Mouse (Mus musculus) hindbrain, embryonic 11.5 days (tissue): ENCODE data around the gene Prss50. TPM values are rescaled to one million over a fixed set of nuclear protein-coding genes. Genes with fewer than 3 reads are reported as not detected.
A peak's percentile ranks its signal among the peaks of the same experiment; 100 is the strongest.

Source experiments
- ATAC-seq: fragments of 200-750 bp; cut with Nextera tagmentation; 2 replicates; pipeline ENCODE4 v1.8.0; 2017; ENCODE audit warnings: mild to moderate bottlenecking, moderate TSS enrichment, moderate library complexity; ENCODE audit not compliant: low FRiP score
- DNase-seq: peaks from one replicate; pipeline ENCODE4 v3.0.0-alpha.2; 2015; ENCODE audit warnings: low spot score
- H3K27ac ChIP-seq: fragments of 300-500 bp; sonication (generic); 2 replicates; pipeline ENCODE4 v1.5.1; 2014; ENCODE audit warnings: mild to moderate bottlenecking, low read depth, low read length
- H3K27me3 ChIP-seq: fragments of 300-500 bp; sonication (generic); 2 replicates; pipeline ENCODE4 v1.6.1; 2014; ENCODE audit warnings: mild to moderate bottlenecking, low read length, moderate library complexity, mixed read lengths; ENCODE audit not compliant: control insufficient read depth, insufficient read depth
- H3K36me3 ChIP-seq: fragments of 300-500 bp; sonication (generic); 2 replicates; pipeline ENCODE4 v1.6.1; 2014; ENCODE audit warnings: mild to moderate bottlenecking, low read length, moderate library complexity, mixed read lengths; ENCODE audit not compliant: control insufficient read depth, insufficient read depth
- H3K4me1 ChIP-seq: fragments of 300-500 bp; sonication (generic); replicated peaks from 2 replicates; pipeline ENCODE4 v1.6.1; 2014; ENCODE audit warnings: low read length, mixed read lengths; ENCODE audit not compliant: control insufficient read depth, insufficient read depth
- H3K4me2 ChIP-seq: fragments of 300-500 bp; sonication (generic); replicated peaks from 2 replicates; pipeline ENCODE4 v1.6.1; 2014; ENCODE audit warnings: mild to moderate bottlenecking, low read depth, low read length
- H3K4me3 ChIP-seq: fragments of 300-500 bp; sonication (generic); 2 replicates; pipeline ENCODE4 v1.5.1; 2014; ENCODE audit warnings: low read depth, low read length
- H3K9ac ChIP-seq: fragments of 300-500 bp; sonication (generic); 2 replicates; pipeline ENCODE4 v1.6.1; 2014; ENCODE audit warnings: low read depth, low read length
- H3K9me3 ChIP-seq: fragments of 300-500 bp; sonication (generic); 2 replicates; pipeline ENCODE4 v1.6.1; 2016; ENCODE audit warnings: low read length; ENCODE audit not compliant: control insufficient read depth
- WGBS: fragments of 180-500 bp; shearing (Covaris S2); extraction: QIAGEN DNeasy Blood & Tissue Kit; methylation state at CpG from one replicate; pipeline ENCODE4 v1.1.7; 2014; 5-methylcytosine and 5-hydroxymethylcytosine counted together
- polyA plus RNA-seq: library from polyadenylated mRNA; unstranded; fragments of >200 nt; fragmentation: Nextera tagmentation; extraction: Ambion mirVana; gene quantifications from 2 replicates; pipeline ENCODE4 v1.2.1, GENCODE M21; 2014

Prss50 gene
- polyA plus RNA-seq, 1 experiment from 2014 or later, result 0.31 TPM

- Histone ChIP-seq H3K27ac (no peak overlapping the region), H3K27me3 (no peaks in the 10 kb centered on the region), H3K9ac (no peak overlapping the region), H3K4me3 (no peak overlapping the region), H3K36me3 (no peaks in the 10 kb centered on the region), H3K4me2 (no peak overlapping the region), H3K9me3 (no peaks in the 10 kb centered on the region), H3K4me1 (peaks cover 4% of the 10 kb centered on the region; the same call in 1 of the 2 replicates)
- DNase-seq (no peak), ATAC-seq (no peak)
- 78% methylated on average over 12 of the region's 12 CpGs for WGBS
Measured at GRCm38 (mm10) chr9:110891077-110891828, 33.5 kb downstream of the Prss50 start.

- no peak overlapping the region for H3K4me3 ChIP-seq
- no peaks in the 10 kb centered on the region for H3K27me3 ChIP-seq
- 91% methylated on average over 3 of the region's 3 CpGs for WGBS
- no peak overlapping the region for H3K27ac ChIP-seq
- no peak overlapping the region for H3K4me2 ChIP-seq
- DNase-seq (no peak), ATAC-seq (no peak)
- no peak overlapping the region for H3K9ac ChIP-seq
- no peaks in the 10 kb centered on the region for H3K36me3 ChIP-seq
- peaks cover 6% of the 10 kb centered on the region; the same call in 1 of the 2 replicates for H3K4me1 ChIP-seq
- no peaks in the 10 kb centered on the region for H3K9me3 ChIP-seq
Measured at GRCm38 (mm10) chr9:110892552-110892951, 34.8 kb downstream of the Prss50 start.

- ATAC-seq (no peak), DNase-seq (no peak)
- H3K4me3 ChIP-seq, result no peak overlapping the region
- H3K4me2 ChIP-seq, result no peak overlapping the region
- no peak overlapping the region for H3K27ac ChIP-seq
- no peaks in the 10 kb centered on the region for H3K9me3 ChIP-seq
- no peaks in the 10 kb centered on the region for H3K27me3 ChIP-seq
- no peaks in the 10 kb centered on the region for H3K36me3 ChIP-seq
- 60% methylated on average over 10 of the region's 10 CpGs for WGBS
- no peak overlapping the region for H3K9ac ChIP-seq
- peaks cover 6% of the 10 kb centered on the region; the same call in 1 of the 2 replicates for H3K4me1 ChIP-seq
Measured at GRCm38 (mm10) chr9:110893429-110893828, 35.7 kb downstream of the Prss50 start.

GRCm38 (mm10) chr9:110895507-110895906 lies 37.7 kb downstream of the Prss50 start:
- peaks cover 6% of the 10 kb centered on the region; the same call in 1 of the 2 replicates for H3K4me1 ChIP-seq
- no peak overlapping the region for H3K9ac ChIP-seq
- H3K36me3 ChIP-seq, result no peaks in the 10 kb centered on the region
- H3K27ac ChIP-seq, result no peak overlapping the region
- DNase-seq, result no peak
- no peaks in the 10 kb centered on the region for H3K9me3 ChIP-seq
- ATAC-seq, result no peak
- no peak overlapping the region for H3K4me2 ChIP-seq
- H3K27me3 ChIP-seq, result no peaks in the 10 kb centered on the region
- 57% methylated on average over 5 of the region's 5 CpGs for WGBS
- no peak overlapping the region for H3K4me3 ChIP-seq

- H3K27me3 ChIP-seq, result no peaks in the 10 kb centered on the region
- H3K9me3 ChIP-seq, result no peaks in the 10 kb centered on the region
- H3K9ac ChIP-seq, result no peak overlapping the region
- H3K4me3 ChIP-seq, result no peak overlapping the region
- 0 out of 2 replicates have a peak, but pooled peaks have one; percentile 36 for ATAC-seq
- H3K4me2 ChIP-seq, result peak overlapping the region; percentile 11
- H3K36me3 ChIP-seq, result no peaks in the 10 kb centered on the region
- no peak for DNase-seq
- peaks cover 6% of the 10 kb centered on the region; the same call in 1 of the 2 replicates for H3K4me1 ChIP-seq
- no peak overlapping the region for H3K27ac ChIP-seq
- WGBS, result 27% methylated on average over 7 of the region's 7 CpGs
Measured at GRCm38 (mm10) chr9:110895994-110896393, 38.2 kb downstream of the Prss50 start.

GRCm38 (mm10) chr9:110896595-110896994 lies 38.8 kb downstream of the Prss50 start:
- H3K27ac ChIP-seq, result no peak overlapping the region
- DNase-seq (peak; percentile 35), ATAC-seq (peak; percentile 62)
- H3K4me1 ChIP-seq, result peaks cover 6% of the 10 kb centered on the region; the same call in 1 of the 2 replicates
- no peaks in the 10 kb centered on the region for H3K36me3 ChIP-seq
- H3K4me3 ChIP-seq, result no peak overlapping the region
- no peaks in the 10 kb centered on the region for H3K9me3 ChIP-seq
- H3K9ac ChIP-seq, result no peak overlapping the region
- 5% methylated on average over 6 of the region's 6 CpGs for WGBS
- no peaks in the 10 kb centered on the region for H3K27me3 ChIP-seq
- H3K4me2 ChIP-seq, result peak overlapping the region; percentile 11

GRCm38 (mm10) chr9:110899451-110900008 lies 41.8 kb downstream of the Prss50 start:
- Histone ChIP-seq H3K4me3 (no peak overlapping the region), H3K9me3 (no peaks in the 10 kb centered on the region), H3K27ac (no peak overlapping the region), H3K9ac (no peak overlapping the region), H3K4me2 (no peak overlapping the region), H3K27me3 (no peaks in the 10 kb centered on the region), H3K4me1 (peaks cover 6% of the 10 kb centered on the region; the same call in 1 of the 2 replicates), H3K36me3 (no peaks in the 10 kb centered on the region)
- 76% methylated on average over 10 of the region's 10 CpGs for WGBS
- ATAC-seq (no peak), DNase-seq (no peak)

- H3K36me3 ChIP-seq, result no peaks in the 10 kb centered on the region
- WGBS, result 88% methylated on average over 6 of the region's 6 CpGs
- no peak overlapping the region for H3K4me2 ChIP-seq
- no peak overlapping the region for H3K27ac ChIP-seq
- H3K9ac ChIP-seq, result no peak overlapping the region
- no peaks in the 10 kb centered on the region for H3K27me3 ChIP-seq
- no peak overlapping the region for H3K4me3 ChIP-seq
- ATAC-seq (no peak), DNase-seq (no peak)
- H3K9me3 ChIP-seq, result no peaks in the 10 kb centered on the region
- peaks cover 3% of the 10 kb centered on the region; the same call in 1 of the 2 replicates for H3K4me1 ChIP-seq
Measured at GRCm38 (mm10) chr9:110901204-110901603, 43.4 kb downstream of the Prss50 start.

- no peaks in the 10 kb centered on the region for H3K36me3 ChIP-seq
- no peaks in the 10 kb centered on the region for H3K9me3 ChIP-seq
- ATAC-seq (no peak), DNase-seq (no peak)
- no peak overlapping the region for H3K4me2 ChIP-seq
- H3K9ac ChIP-seq, result no peak overlapping the region
- H3K4me1 ChIP-seq, result no peaks in the 10 kb centered on the region
- H3K4me3 ChIP-seq, result no peak overlapping the region
- no peak overlapping the region for H3K27ac ChIP-seq
- WGBS, result 87% methylated on average over 4 of the region's 4 CpGs
- H3K27me3 ChIP-seq, result no peaks in the 10 kb centered on the region
Measured at GRCm38 (mm10) chr9:110902271-110902670, 44.5 kb downstream of the Prss50 start.
